Mouse (Mus musculus): ENCODE results near the gene Ttc22. TPM values are rescaled to one million over a fixed set of nuclear protein-coding genes. Genes with fewer than 3 reads are reported as not detected.

The Ttc22 gene
- polyA plus RNA-seq, 1 experiment: 0.04 TPM

DNA sequence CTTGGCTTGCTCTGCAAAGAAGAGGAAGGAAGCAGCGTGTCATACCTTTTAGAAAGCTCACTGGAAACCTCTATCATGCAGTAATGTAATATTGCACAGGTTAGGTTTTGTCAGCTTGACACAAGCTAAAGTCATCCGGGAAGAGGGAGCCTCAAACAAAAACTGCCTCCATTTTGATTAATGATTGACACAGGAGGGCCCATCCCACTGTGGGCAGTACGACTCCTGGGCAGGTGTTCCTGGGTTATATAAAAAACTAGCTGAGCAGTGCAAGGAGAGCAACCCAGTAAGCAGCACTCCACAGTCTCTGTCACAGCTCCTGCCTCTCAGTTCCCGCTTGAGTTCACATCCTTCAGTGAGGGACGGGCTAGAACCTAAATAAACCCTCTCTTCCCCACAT, 54.5 kb downstream of the Ttc22 start:
- no peaks in the 10 kb centered on the region for H3K27me3 ChIP-seq (ENCODE audit: control insufficient read depth, insufficient read depth, insufficient read length)
- H3ac ChIP-seq (ENCODE audit: control insufficient read depth, insufficient read length): no peak overlapping the region
- peaks cover 8% of the 10 kb centered on the region for H3K36me3 ChIP-seq (ENCODE audit: control insufficient read depth, insufficient read depth)
- no peak overlapping the region for H3K4me3 ChIP-seq
- TF ChIP-seq POLR2A (IDR thresholded peaks at IDR 0.05; ENCODE audit: insufficient read length, low read depth): no peak
- H3K4me2 ChIP-seq (ENCODE audit: low read depth): no peak overlapping the region
- H3K79me2 ChIP-seq (ENCODE audit: control insufficient read depth, insufficient read depth): peaks cover 10% of the 10 kb centered on the region

DNA sequence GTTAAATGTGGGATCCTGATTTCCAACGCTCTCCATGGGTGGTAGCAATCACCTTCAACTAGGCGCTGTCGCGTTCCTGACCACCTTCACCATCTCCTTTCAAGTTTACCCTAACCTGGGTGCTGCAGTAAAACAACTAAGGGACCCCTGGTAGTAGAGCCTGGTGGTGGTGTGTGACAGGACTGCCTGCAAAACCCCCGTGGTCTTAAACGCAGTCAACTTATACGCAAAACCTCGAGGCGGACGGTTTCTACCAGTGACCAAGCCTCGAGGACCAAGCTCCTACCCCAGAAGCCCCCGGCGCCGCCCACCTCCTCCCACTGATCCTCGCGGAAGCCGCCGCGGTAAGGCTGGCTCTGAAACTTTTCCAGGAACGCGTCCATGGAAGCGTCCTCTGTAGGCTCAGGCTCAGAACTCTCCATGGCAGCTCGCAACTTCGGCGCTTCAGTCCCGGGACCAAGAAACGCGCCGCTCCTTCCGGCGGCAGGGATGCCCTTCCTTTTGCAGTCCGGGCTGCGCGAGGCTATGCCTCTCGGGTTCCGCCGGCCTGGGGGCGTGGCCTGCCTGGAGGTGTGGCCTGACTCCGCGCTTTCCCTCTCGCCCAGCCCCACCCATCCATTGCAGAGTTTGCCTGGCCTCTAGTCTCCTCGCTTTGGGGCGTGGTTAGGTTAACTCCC, 56.3 kb downstream of the Ttc22 start, which contains the start of gene Ttc4:
Gene Ttc4 (minus strand): TSS at position 503 of the 677 bp plus-strand sequence.
- Histone ChIP-seq H3K36me3 (ENCODE audit: control insufficient read depth, insufficient read depth) (peaks cover 4% of the 10 kb centered on the region), H3K27me3 (ENCODE audit: control insufficient read depth, insufficient read depth, insufficient read length) (peaks cover 5% of the 10 kb centered on the region), H3K79me2 (ENCODE audit: control insufficient read depth, insufficient read depth) (peaks cover 10% of the 10 kb centered on the region), H3K4me3 (peak within 1 kb of the TSS; percentile 65), H3K4me2 (ENCODE audit: low read depth) (peak within 1 kb of the TSS; percentile 85), H3ac (ENCODE audit: control insufficient read depth, insufficient read length) (peak within 1 kb of the TSS; percentile 18)
- TF ChIP-seq POLR2A (IDR thresholded peaks at IDR 0.05; ENCODE audit: insufficient read length, low read depth) (peak; percentile 72), MAX (IDR thresholded peaks at IDR 0.05; ENCODE audit: low read depth) (no peak), CEBPB (IDR thresholded peaks at IDR 0.05; ENCODE audit: insufficient read depth, poor library complexity, severe bottlenecking) (no peak), USF1 (IDR thresholded peaks at IDR 0.05; ENCODE audit: low read depth) (no peak), TCF12 (IDR thresholded peaks at IDR 0.05; ENCODE audit: insufficient read depth, poor library complexity, severe bottlenecking) (no peak), MYOG (IDR thresholded peaks at IDR 0.05; ENCODE audit: control insufficient read depth in 1 of 3, insufficient read depth in 1 of 3, insufficient read length in 2 of 3, low read depth in 2 of 3) (peak in 1 of 3 experiments; percentile 57), TCF3 (IDR thresholded peaks at IDR 0.05; ENCODE audit: insufficient read length, low read depth) (no peak), SRF (IDR thresholded peaks at IDR 0.05; ENCODE audit: control insufficient read depth, insufficient read length, low read depth) (peak; percentile 60), REST (IDR thresholded peaks at IDR 0.05; ENCODE audit: insufficient read depth, insufficient read length) (no peak), E2F4 (IDR thresholded peaks at IDR 0.05; ENCODE audit: insufficient read depth) (peak; percentile 38), MYOD1 (IDR thresholded peaks at IDR 0.05; ENCODE audit: control insufficient read depth in 1 of 3, insufficient read length in 2 of 3, low read depth in 2 of 3) (peak in 1 of 3 experiments; percentile 11), POLR2AphosphoS2 (IDR thresholded peaks at IDR 0.05; ENCODE audit: insufficient read length, low read depth) (peak; percentile 88)

DNA sequence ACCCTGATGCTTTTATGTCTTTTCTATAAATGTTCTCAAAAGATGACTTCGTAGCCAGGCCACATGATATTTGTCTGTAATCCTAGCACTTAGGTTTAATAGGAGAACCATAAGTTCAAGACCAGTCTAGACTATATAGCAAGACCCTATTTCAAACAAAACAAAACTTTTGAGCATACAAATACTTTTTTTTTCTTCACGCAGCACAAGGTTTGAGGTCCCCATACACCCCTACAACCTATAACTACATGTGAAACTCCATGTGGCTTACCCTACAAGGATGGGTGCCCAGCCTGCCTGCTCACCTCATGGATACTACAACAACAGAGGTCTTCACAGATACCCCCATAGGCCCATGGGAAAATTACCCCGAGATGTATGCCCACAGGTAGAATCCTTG, 56.9 kb downstream of the Ttc22 start:
- H3K36me3 ChIP-seq (ENCODE audit: control insufficient read depth, insufficient read depth): peaks cover 4% of the 10 kb centered on the region
- peak overlapping the region; percentile 27 for H3K4me2 ChIP-seq (ENCODE audit: low read depth)
- peak overlapping the region; percentile 65 for H3K4me3 ChIP-seq

DNA sequence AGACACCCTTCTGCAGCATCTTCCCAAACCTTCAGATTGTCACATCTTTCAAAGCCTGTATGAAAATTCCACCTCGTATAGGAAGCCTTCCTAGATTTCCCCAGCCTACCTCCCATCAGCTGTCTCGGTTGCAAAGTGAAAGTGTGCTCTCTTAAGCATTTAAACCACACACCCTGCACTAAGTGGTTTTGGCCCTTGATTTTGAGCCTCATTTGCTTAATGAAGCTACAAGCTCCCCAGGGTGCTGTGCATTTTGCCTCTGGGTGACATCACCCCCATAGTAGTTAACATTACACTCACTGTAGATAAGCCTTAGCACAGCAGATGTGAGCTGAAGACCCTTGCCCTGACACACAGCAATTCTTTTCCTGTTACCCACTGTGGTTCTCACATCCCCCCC, 58.7 kb downstream of the Ttc22 start:
- H3K27me3 ChIP-seq (ENCODE audit: control insufficient read depth, insufficient read depth, insufficient read length): peaks cover 16% of the 10 kb centered on the region
- no peaks in the 10 kb centered on the region for H3K36me3 ChIP-seq (ENCODE audit: control insufficient read depth, insufficient read depth)
- no peak overlapping the region for H3K4me2 ChIP-seq (ENCODE audit: low read depth)
- H3K79me2 ChIP-seq (ENCODE audit: control insufficient read depth, insufficient read depth): peaks cover 10% of the 10 kb centered on the region
- no peak for TF ChIP-seq USF1 (IDR thresholded peaks at IDR 0.05; ENCODE audit: low read depth)
- TF ChIP-seq REST (IDR thresholded peaks at IDR 0.05; ENCODE audit: insufficient read depth, insufficient read length): no peak
- TF ChIP-seq SRF (IDR thresholded peaks at IDR 0.05; ENCODE audit: control insufficient read depth, insufficient read length, low read depth): no peak
- TF ChIP-seq POLR2A (IDR thresholded peaks at IDR 0.05; ENCODE audit: insufficient read length, low read depth): no peak
- no peak for TF ChIP-seq MAX (IDR thresholded peaks at IDR 0.05; ENCODE audit: low read depth)
- TF ChIP-seq TCF3 (IDR thresholded peaks at IDR 0.05; ENCODE audit: insufficient read length, low read depth): no peak
- no peak for TF ChIP-seq E2F4 (IDR thresholded peaks at IDR 0.05; ENCODE audit: insufficient read depth)
- no peak for TF ChIP-seq CEBPB (IDR thresholded peaks at IDR 0.05; ENCODE audit: insufficient read depth, poor library complexity, severe bottlenecking)
- no peak for TF ChIP-seq MYOD1 (IDR thresholded peaks at IDR 0.05; ENCODE audit: control insufficient read depth in 1 of 3, insufficient read length in 2 of 3, low read depth in 2 of 3)
- TF ChIP-seq POLR2AphosphoS2 (IDR thresholded peaks at IDR 0.05; ENCODE audit: insufficient read length, low read depth): no peak
- no peak overlapping the region for H3K4me3 ChIP-seq
- no peak overlapping the region for H3ac ChIP-seq (ENCODE audit: control insufficient read depth, insufficient read length)

More for the DNA sequence above, 56.9 kb downstream of the Ttc22 start:
- TF ChIP-seq CEBPB (IDR thresholded peaks at IDR 0.05; ENCODE audit: insufficient read depth, poor library complexity, severe bottlenecking) (no peak), MAX (IDR thresholded peaks at IDR 0.05; ENCODE audit: low read depth) (no peak), MYOG (IDR thresholded peaks at IDR 0.05; ENCODE audit: control insufficient read depth in 1 of 3, insufficient read depth in 1 of 3, insufficient read length in 2 of 3, low read depth in 2 of 3) (no peak), TCF3 (IDR thresholded peaks at IDR 0.05; ENCODE audit: insufficient read length, low read depth) (no peak), SRF (IDR thresholded peaks at IDR 0.05; ENCODE audit: control insufficient read depth, insufficient read length, low read depth) (no peak), USF1 (IDR thresholded peaks at IDR 0.05; ENCODE audit: low read depth) (no peak)
- H3K79me2 ChIP-seq (ENCODE audit: control insufficient read depth, insufficient read depth): peaks cover 10% of the 10 kb centered on the region
- no peak overlapping the region for H3ac ChIP-seq (ENCODE audit: control insufficient read depth, insufficient read length)
- peaks cover 8% of the 10 kb centered on the region for H3K27me3 ChIP-seq (ENCODE audit: control insufficient read depth, insufficient read depth, insufficient read length)

DNA sequence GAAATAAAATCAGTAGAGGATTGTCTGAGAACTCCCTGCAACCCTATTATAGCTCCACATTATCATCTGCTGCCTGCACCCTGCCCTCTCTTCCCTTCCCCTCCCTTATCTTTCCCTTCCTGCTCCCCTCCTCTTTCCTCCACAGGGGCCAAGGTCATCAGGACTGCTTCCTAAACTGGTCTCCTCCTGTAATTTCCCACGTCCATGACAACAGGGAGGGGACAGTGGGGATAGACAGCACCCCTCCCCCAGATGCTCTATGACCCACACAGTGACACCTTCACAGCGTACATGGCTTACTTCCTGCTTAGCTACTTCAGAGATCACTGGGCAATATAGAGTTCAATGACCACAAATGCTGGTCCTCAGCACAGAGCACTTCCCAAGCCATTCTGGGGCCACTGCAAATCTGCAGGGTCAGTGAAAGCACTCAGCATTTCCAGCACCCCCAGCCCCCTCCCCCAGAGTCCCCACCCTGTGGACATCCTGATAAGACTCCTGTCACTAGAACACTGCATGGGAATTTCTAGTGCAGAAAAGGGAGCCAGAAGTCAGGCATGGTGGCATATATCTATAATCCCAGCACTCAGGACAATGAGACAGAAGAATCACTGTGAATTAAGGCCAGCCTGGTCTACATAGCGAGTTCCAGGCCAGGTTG, 66.5 kb downstream of the Ttc22 start:
- Histone ChIP-seq H3K27me3 (ENCODE audit: control insufficient read depth, insufficient read depth, insufficient read length) (peaks cover 27% of the 10 kb centered on the region), H3K4me2 (ENCODE audit: low read depth) (no peak overlapping the region), H3K4me3 (no peak overlapping the region), H3K36me3 (ENCODE audit: control insufficient read depth, insufficient read depth) (no peaks in the 10 kb centered on the region), H3K79me2 (ENCODE audit: control insufficient read depth, insufficient read depth) (no peaks in the 10 kb centered on the region), H3ac (ENCODE audit: control insufficient read depth, insufficient read length) (no peak overlapping the region)
- no peak for TF ChIP-seq SRF (IDR thresholded peaks at IDR 0.05; ENCODE audit: control insufficient read depth, insufficient read length, low read depth)

Other genes starting within 250 kb of the Ttc22 start
- gene Pcsk9, start 158.1 kb upstream of the Ttc22 start, polyA plus RNA-seq (2012; fragmentation: generic; extraction: Trizol): 5.9 TPM
- gene Bsnd, start 130.1 kb upstream of the Ttc22 start, polyA plus RNA-seq (2012; fragmentation: generic; extraction: Trizol): not detected
- gene Dhcr24, start 61.4 kb upstream of the Ttc22 start, polyA plus RNA-seq (2012; fragmentation: generic; extraction: Trizol): 116 TPM
- not detected for gene Lexm, start 5.2 kb upstream of the Ttc22 start, polyA plus RNA-seq (2012; fragmentation: generic; extraction: Trizol)
- gene Pars2, start 28.6 kb downstream of the Ttc22 start, polyA plus RNA-seq (2012; fragmentation: generic; extraction: Trizol): 4.7 TPM
- gene Ttc4, start 56.5 kb downstream of the Ttc22 start, polyA plus RNA-seq (2012; fragmentation: generic; extraction: Trizol): 28.2 TPM
- not detected for gene Mroh7, start 108.5 kb downstream of the Ttc22 start, polyA plus RNA-seq (2012; fragmentation: generic; extraction: Trizol)
- not detected for gene Fam151a, start 111.5 kb downstream of the Ttc22 start, polyA plus RNA-seq (2012; fragmentation: generic; extraction: Trizol)
- gene Acot11, start 182.6 kb downstream of the Ttc22 start, polyA plus RNA-seq (2012; fragmentation: generic; extraction: Trizol): 1.9 TPM